In the genomic region with DNA sequence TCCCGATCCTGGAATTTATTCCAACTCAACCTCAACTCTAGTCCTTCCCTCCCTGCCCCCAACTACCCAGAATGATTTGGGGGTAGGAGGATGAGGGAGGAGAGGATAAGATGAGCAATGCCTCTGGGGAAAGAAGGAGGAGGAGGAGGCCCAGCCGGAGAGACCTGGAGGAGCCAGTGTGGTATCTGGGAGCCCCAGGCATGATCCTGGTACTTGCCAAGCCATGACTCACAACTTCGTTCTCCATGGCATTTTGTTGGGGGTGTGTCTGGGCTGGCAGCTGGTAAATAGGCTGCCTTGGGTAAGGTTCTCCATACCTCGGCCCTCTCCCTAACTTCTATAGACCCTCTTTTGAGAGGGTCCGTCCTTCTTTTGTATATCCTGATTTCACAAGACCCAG, we compare ENCODE assay signal across 11 mouse cellular contexts.
DNase-seq lines count a peak whose midpoint lies in the region; ATAC-seq lines count a peak whose summit lies in the region.
"Had no signal": no experiment of that assay in that cellular context is flagged by ENCODE, and none has a peak within 500 bp of the region (broad histone marks: within the 10 kb centered on the region; RNA-seq: fewer than 3 reads in every experiment).

No protein-coding gene starts in this region.

- intact Hi-C loops in left cerebral cortex, postnatal 36 days (cut with DNase I): no loop called here
- intact Hi-C loops in left cerebral cortex, postnatal 4 days (cut with DNase I): no loop called here

- peak; percentile 65; the same call in 1 of the 2 replicates for ATAC-seq in frontal cortex, adult (ENCODE audit: low TSS enrichment)

- no peak for DNase-seq in frontal cortex, postnatal 25 days (ENCODE audit: low spot score in 2 of 2)
- peak; percentile 4 to 7 for DNase-seq in left cerebral cortex, postnatal 36 days (ENCODE audit: low spot score in 2 of 2)
- no peak for DNase-seq in left cerebral cortex, postnatal 4 days
- peak; percentile 98 for DNase-seq in 3T3-L1 (ENCODE audit: low read depth, low spot score)
- DNase-seq in adrenal gland, postnatal 36 days: peak; percentile 13 to 15
- DNase-seq in embryo, embryonic 10 days (ENCODE audit: low spot score): no peak
- DNase-seq in kidney, postnatal 4 days: no peak
- DNase-seq: kidney, adult 2 months; lung, embryonic 14.5 days; thymus, adult 18-20 months had no signal

Comparison
In these comparisons a context has a peak if more than half of its experiments do, and no peak if none do; other contexts are left out.
1. DNase-seq: peak in left cerebral cortex, postnatal 36 days (2 of 2), 3T3-L1 (single experiment) and adrenal gland, postnatal 36 days (2 of 2); none in frontal cortex, postnatal 25 days (0 of 2), left cerebral cortex, postnatal 4 days (single experiment), embryo, embryonic 10 days (single experiment) and kidney, postnatal 4 days (0 of 2).